Mouse (Mus musculus): ENCODE results near the gene Insr.
"Not testable (repeated sequence)": the region's sequence is repeated elsewhere in the genome, so short reads cannot be mapped to it uniquely, and the experiment has no call there.

Insr gene

GRCm38 (mm10) chr8:3232601-3233000 lies 46.8 kb downstream of the Insr start:
- DNase-seq (ENCODE audit: low read depth, low spot score), result no peak

GRCm38 (mm10) chr8:3230118-3231060 lies 49.0 kb downstream of the Insr start:
- DNase-seq (ENCODE audit: low read depth, low spot score), result no peak

GRCm38 (mm10) chr8:3227423-3227822 lies 52.0 kb downstream of the Insr start:
- DNase-seq (ENCODE audit: low read depth, low spot score), result no peak

GRCm38 (mm10) chr8:3225731-3226130 lies 53.7 kb downstream of the Insr start:
- DNase-seq (ENCODE audit: low read depth, low spot score), result no peak

- no peak for DNase-seq (ENCODE audit: low read depth, low spot score)
Observed at GRCm38 (mm10) chr8:3225184-3225583, 54.2 kb downstream of the Insr start.

GRCm38 (mm10) chr8:3222636-3222965 lies 56.8 kb downstream of the Insr start:
- no peak for DNase-seq (ENCODE audit: low read depth, low spot score)

GRCm38 (mm10) chr8:3221960-3222635 lies 57.3 kb downstream of the Insr start:
- no peak for DNase-seq (ENCODE audit: low read depth, low spot score)

- peak; percentile 90 for DNase-seq (ENCODE audit: low read depth, low spot score)
Observed at GRCm38 (mm10) chr8:3221047-3221959, 58.1 kb downstream of the Insr start.

- DNase-seq (ENCODE audit: low read depth, low spot score), result no peak
Observed at GRCm38 (mm10) chr8:3220502-3220901, 58.9 kb downstream of the Insr start.

GRCm38 (mm10) chr8:3219921-3220411 lies 59.5 kb downstream of the Insr start:
- no peak for DNase-seq (ENCODE audit: low read depth, low spot score)

GRCm38 (mm10) chr8:3219266-3219665 lies 60.2 kb downstream of the Insr start:
- DNase-seq (ENCODE audit: low read depth, low spot score), result no peak

- no peak for DNase-seq (ENCODE audit: low read depth, low spot score)
Observed at GRCm38 (mm10) chr8:3216541-3217092, 62.8 kb downstream of the Insr start.

GRCm38 (mm10) chr8:3215561-3215960 lies 63.9 kb downstream of the Insr start:
- no peak for DNase-seq (ENCODE audit: low read depth, low spot score)

GRCm38 (mm10) chr8:3214601-3215000 lies 64.8 kb downstream of the Insr start:
- DNase-seq (ENCODE audit: low read depth, low spot score), result no peak

GRCm38 (mm10) chr8:3211456-3211855 lies 68.0 kb downstream of the Insr start:
- peak; percentile 69 for DNase-seq (ENCODE audit: low read depth, low spot score)

GRCm38 (mm10) chr8:3209960-3210359 lies 69.5 kb downstream of the Insr start:
- DNase-seq (ENCODE audit: low read depth, low spot score), result no peak

- peak; percentile 68 for DNase-seq (ENCODE audit: low read depth, low spot score)
Observed at GRCm38 (mm10) chr8:3209268-3209667, 70.1 kb downstream of the Insr start.

- no peak for DNase-seq (ENCODE audit: low read depth, low spot score)
Observed at GRCm38 (mm10) chr8:3208729-3209128, 70.7 kb downstream of the Insr start.

GRCm38 (mm10) chr8:3204758-3205443 lies 74.5 kb downstream of the Insr start:
- DNase-seq (ENCODE audit: low read depth, low spot score), result no peak

- DNase-seq (ENCODE audit: low read depth, low spot score), result no peak
Observed at GRCm38 (mm10) chr8:3202792-3203191, 76.6 kb downstream of the Insr start.

- not testable (repeated sequence) for DNase-seq (ENCODE audit: low read depth, low spot score)
Observed at GRCm38 (mm10) chr8:3194297-3194696, 85.1 kb downstream of the Insr start.

Measured in skeletal muscle tissue, adult 2 months (tissue).